Mouse (Mus musculus) 3T3-L1 (cell line): Measurements from ENCODE around the gene Slc25a45.

Experiments used
- DNase-seq: peaks from one replicate; pipeline ENCODE4 v3.0.0-alpha.2; 2015; ENCODE audit warnings: low read depth, low spot score

Gene Slc25a45

GRCm38 (mm10) chr19:5877618-5878361 lies at the start of gene Slc25a45:
Gene Slc25a45, plus strand, starts transcription at chr19:5877808.
- peak; percentile 99 for DNase-seq

- DNase-seq, result no peak
Measured at GRCm38 (mm10) chr19:5828155-5828554, 49.5 kb upstream of the Slc25a45 start.

GRCm38 (mm10) chr19:5828905-5829304 lies 48.7 kb upstream of the Slc25a45 start:
- peak; percentile 48 for DNase-seq

- DNase-seq, result no peak
Measured at GRCm38 (mm10) chr19:5829958-5830615, 47.5 kb upstream of the Slc25a45 start.

- DNase-seq, result no peak
Measured at GRCm38 (mm10) chr19:5830776-5831175, 46.8 kb upstream of the Slc25a45 start.

GRCm38 (mm10) chr19:5831224-5831957 lies 46.2 kb upstream of the Slc25a45 start:
- DNase-seq, result no peak

- DNase-seq, result no peak
Measured at GRCm38 (mm10) chr19:5831958-5832320, 45.7 kb upstream of the Slc25a45 start.

GRCm38 (mm10) chr19:5832326-5832725 lies 45.3 kb upstream of the Slc25a45 start:
- DNase-seq, result peak; percentile 55

GRCm38 (mm10) chr19:5833287-5834100 lies 44.1 kb upstream of the Slc25a45 start:
- DNase-seq, result peak; percentile 55

GRCm38 (mm10) chr19:5834260-5834925 lies 43.2 kb upstream of the Slc25a45 start:
- DNase-seq, result peak; percentile 50

- peak; percentile 59 for DNase-seq
Measured at GRCm38 (mm10) chr19:5835054-5835921, 42.3 kb upstream of the Slc25a45 start.

GRCm38 (mm10) chr19:5835922-5836430 lies 41.6 kb upstream of the Slc25a45 start:
- no peak for DNase-seq

- DNase-seq, result peak; percentile 71
Measured at GRCm38 (mm10) chr19:5836941-5837572, 40.6 kb upstream of the Slc25a45 start.

GRCm38 (mm10) chr19:5837606-5838005 lies 40.0 kb upstream of the Slc25a45 start:
- peak; percentile 73 for DNase-seq

GRCm38 (mm10) chr19:5838136-5838891 lies 39.3 kb upstream of the Slc25a45 start:
- peak; percentile 68 for DNase-seq

GRCm38 (mm10) chr19:5838892-5839165 lies 38.8 kb upstream of the Slc25a45 start:
- no peak for DNase-seq

GRCm38 (mm10) chr19:5839317-5840085 lies 38.1 kb upstream of the Slc25a45 start:
- DNase-seq, result peak; percentile 85
